Mouse (Mus musculus) myocyte (in vitro differentiated cells): Measurements from ENCODE around the gene Krt80. TPM values are rescaled to one million over a fixed set of nuclear protein-coding genes. Genes with fewer than 3 reads are reported as not detected.

Experiments
- H3K27me3 ChIP-seq: one replicate; pipeline ENCODE4 v1.6.1; 2011; ENCODE audit not compliant: control insufficient read depth, insufficient read depth, insufficient read length
- H3K36me3 ChIP-seq: one replicate; pipeline ENCODE4 v1.6.1; 2011; ENCODE audit not compliant: control insufficient read depth, insufficient read depth
- H3K4me2 ChIP-seq: one replicate; pipeline ENCODE4 v1.6.1; 2011; ENCODE audit warnings: low read depth, control low read depth
- H3K4me3 ChIP-seq: one replicate; pipeline ENCODE4 v1.5.1; 2011; ENCODE audit warnings: mild to moderate bottlenecking, control low read depth, moderate library complexity
- H3K79me2 ChIP-seq: one replicate; pipeline ENCODE4 v1.6.1; 2011; ENCODE audit not compliant: control insufficient read depth, insufficient read depth
- H3ac ChIP-seq: one replicate; pipeline ENCODE4 v1.6.1; 2011; ENCODE audit not compliant: control insufficient read depth, insufficient read length
- CEBPB ChIP-seq: IDR thresholded peaks from 2 replicates; pipeline ENCODE4 v1.6.1; 2011; ENCODE audit warnings: mild to moderate bottlenecking, moderate library complexity; ENCODE audit not compliant: poor library complexity, insufficient read depth, severe bottlenecking
- E2F4 ChIP-seq: IDR thresholded peaks from one replicate; pipeline ENCODE4 v1.6.1; 2011; ENCODE audit warnings: mild to moderate bottlenecking, control low read depth, moderate library complexity; ENCODE audit not compliant: insufficient read depth
- MAX ChIP-seq: IDR thresholded peaks from one replicate; pipeline ENCODE4 v1.6.1; 2011; ENCODE audit warnings: low read depth, mild to moderate bottlenecking, control low read depth
- MYOD1 ChIP-seq, 3 experiments: IDR thresholded peaks; one replicate each; pipeline ENCODE4 v1.6.1; 2011; ENCODE audit warnings: control low read depth in 2 of 3, low read depth in 2 of 3, mild to moderate bottlenecking in 2 of 3, moderate library complexity in 1 of 3; ENCODE audit not compliant: insufficient read length in 2 of 3, control insufficient read depth in 1 of 3
- MYOG ChIP-seq, 3 experiments: IDR thresholded peaks; one replicate each; pipeline ENCODE4 v1.6.1; 2011; ENCODE audit warnings: control low read depth in 2 of 3, low read depth in 2 of 3, mild to moderate bottlenecking in 2 of 3; ENCODE audit not compliant: insufficient read length in 2 of 3, control insufficient read depth in 1 of 3, insufficient read depth in 1 of 3
- POLR2A ChIP-seq: IDR thresholded peaks from one replicate; pipeline ENCODE4 v1.6.1; 2011; ENCODE audit warnings: low read depth, mild to moderate bottlenecking, control low read depth, moderate library complexity; ENCODE audit not compliant: insufficient read length
- POLR2AphosphoS2 ChIP-seq: IDR thresholded peaks from one replicate; pipeline ENCODE4 v1.6.1; 2011; ENCODE audit warnings: low read depth, control low read depth; ENCODE audit not compliant: insufficient read length
- REST ChIP-seq: IDR thresholded peaks from one replicate; pipeline ENCODE4 v1.6.1; 2011; ENCODE audit warnings: mild to moderate bottlenecking, control low read depth, moderate library complexity; ENCODE audit not compliant: insufficient read depth, insufficient read length
- SRF ChIP-seq: IDR thresholded peaks from one replicate; pipeline ENCODE4 v1.6.1; 2011; ENCODE audit warnings: low read depth; ENCODE audit not compliant: control insufficient read depth, insufficient read length
- TCF12 ChIP-seq: IDR thresholded peaks from one replicate; pipeline ENCODE4 v1.6.1; 2011; ENCODE audit warnings: mild to moderate bottlenecking, control low read depth; ENCODE audit not compliant: poor library complexity, insufficient read depth, severe bottlenecking
- TCF3 ChIP-seq: IDR thresholded peaks from one replicate; pipeline ENCODE4 v1.6.1; 2011; ENCODE audit warnings: low read depth, control low read depth; ENCODE audit not compliant: insufficient read length
- USF1 ChIP-seq: IDR thresholded peaks from one replicate; pipeline ENCODE4 v1.6.1; 2011; ENCODE audit warnings: low read depth, mild to moderate bottlenecking, control low read depth, moderate library complexity
- polyA plus RNA-seq: library from polyadenylated mRNA; unstranded; fragments of >200 nt; fragmentation: generic; extraction: Trizol; gene quantifications from one replicate; pipeline ENCODE4 v1.2.1, GENCODE M21; 2012; ENCODE audit warnings: missing spikeins

Gene Krt80
- polyA plus RNA-seq = 7.7 TPM

DNA sequence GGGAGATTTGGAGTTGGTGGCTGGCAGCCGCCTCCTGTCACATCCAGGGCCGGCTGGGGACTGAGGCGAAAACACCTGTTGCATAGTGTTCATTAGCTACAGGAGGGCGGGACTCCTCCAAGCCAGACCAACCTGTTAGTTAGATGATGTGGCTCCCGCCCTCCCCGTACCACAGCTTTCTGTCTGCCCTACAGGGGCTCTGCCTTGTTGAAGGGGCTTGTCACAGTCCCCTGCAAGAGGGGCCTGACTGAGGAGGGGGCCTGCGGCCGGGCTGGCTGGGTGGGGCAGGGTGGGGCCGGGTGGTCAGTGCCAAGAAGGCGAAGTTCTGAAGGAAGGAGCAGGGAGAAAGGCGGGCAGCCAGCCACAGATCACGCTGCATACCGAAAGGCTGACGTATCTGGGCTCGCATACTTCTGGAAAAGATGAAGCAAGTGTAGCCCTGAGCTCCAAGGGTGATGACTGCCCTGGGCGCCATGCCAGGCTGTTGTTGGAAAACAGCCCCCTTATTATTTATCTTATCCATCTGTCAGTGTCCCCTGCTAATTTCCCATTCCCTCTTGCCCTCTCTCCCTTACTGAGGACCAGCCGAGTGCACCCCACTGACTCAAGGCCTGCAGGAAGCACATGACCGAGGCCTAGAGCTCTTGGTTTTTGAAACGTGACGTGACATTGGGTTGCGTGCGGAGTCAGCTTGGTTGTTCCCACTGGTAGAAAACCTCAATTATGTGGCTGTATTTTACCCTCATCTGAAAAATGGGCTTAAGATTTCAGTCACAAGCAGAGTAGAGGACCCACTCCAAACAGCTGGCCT, at the start of gene Krt80:
TSS of gene Krt80 (minus strand) at position 62 of the 811 bp plus-strand sequence.
- Histone ChIP-seq H3K79me2 (no peaks in the 10 kb centered on the region), H3K4me3 (peak within 1 kb of the TSS; percentile 2), H3K27me3 (no peaks in the 10 kb centered on the region), H3K36me3 (no peaks in the 10 kb centered on the region), H3ac (no peak within 1 kb of the TSS), H3K4me2 (peak within 1 kb of the TSS; percentile 70)
- TF ChIP-seq MYOG (IDR thresholded peaks at IDR 0.05; ENCODE audit: control insufficient read depth in 1 of 3, insufficient read depth in 1 of 3, insufficient read length in 2 of 3, low read depth in 2 of 3) (peak in 1 of 3 experiments; percentile 53), MYOD1 (IDR thresholded peaks at IDR 0.05; ENCODE audit: control insufficient read depth in 1 of 3, insufficient read length in 2 of 3, low read depth in 2 of 3) (peak in 2 of 3 experiments; percentile 49 to 68), REST (no peak), POLR2AphosphoS2 (no peak), SRF (no peak), CEBPB (peak; percentile 88), TCF3 (no peak), E2F4 (no peak), USF1 (peak; percentile 70)

DNA sequence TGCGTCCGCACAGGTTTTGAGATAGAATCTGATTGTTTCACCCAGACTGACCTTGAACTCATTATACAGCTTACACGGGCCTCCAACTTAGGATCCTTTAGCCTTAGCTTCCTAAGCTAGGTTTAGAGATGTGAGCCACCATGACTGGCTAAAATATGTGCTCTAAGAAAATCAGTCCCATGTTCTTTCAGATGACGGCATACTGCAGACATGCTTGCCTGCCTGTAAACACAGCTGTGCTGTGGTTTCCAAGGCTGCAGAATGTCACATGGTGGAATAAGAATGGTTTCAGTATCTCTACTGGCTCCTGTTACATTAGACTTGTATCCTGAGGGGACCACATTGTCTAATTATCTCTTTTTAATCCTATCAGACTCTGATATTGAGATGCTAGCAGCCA, 49.0 kb upstream of the Krt80 start:
- Histone ChIP-seq H3K36me3 (no peaks in the 10 kb centered on the region), H3K79me2 (no peaks in the 10 kb centered on the region), H3K4me2 (no peak overlapping the region), H3K27me3 (peaks cover 43% of the 10 kb centered on the region), H3ac (no peak overlapping the region), H3K4me3 (no peak overlapping the region)
- no peak for TF ChIP-seq E2F4
- no peak for TF ChIP-seq TCF12
- no peak for TF ChIP-seq POLR2AphosphoS2
- no peak for TF ChIP-seq USF1
- TF ChIP-seq POLR2A = no peak
- no peak for TF ChIP-seq REST
- TF ChIP-seq TCF3 = no peak
- no peak for TF ChIP-seq SRF

DNA sequence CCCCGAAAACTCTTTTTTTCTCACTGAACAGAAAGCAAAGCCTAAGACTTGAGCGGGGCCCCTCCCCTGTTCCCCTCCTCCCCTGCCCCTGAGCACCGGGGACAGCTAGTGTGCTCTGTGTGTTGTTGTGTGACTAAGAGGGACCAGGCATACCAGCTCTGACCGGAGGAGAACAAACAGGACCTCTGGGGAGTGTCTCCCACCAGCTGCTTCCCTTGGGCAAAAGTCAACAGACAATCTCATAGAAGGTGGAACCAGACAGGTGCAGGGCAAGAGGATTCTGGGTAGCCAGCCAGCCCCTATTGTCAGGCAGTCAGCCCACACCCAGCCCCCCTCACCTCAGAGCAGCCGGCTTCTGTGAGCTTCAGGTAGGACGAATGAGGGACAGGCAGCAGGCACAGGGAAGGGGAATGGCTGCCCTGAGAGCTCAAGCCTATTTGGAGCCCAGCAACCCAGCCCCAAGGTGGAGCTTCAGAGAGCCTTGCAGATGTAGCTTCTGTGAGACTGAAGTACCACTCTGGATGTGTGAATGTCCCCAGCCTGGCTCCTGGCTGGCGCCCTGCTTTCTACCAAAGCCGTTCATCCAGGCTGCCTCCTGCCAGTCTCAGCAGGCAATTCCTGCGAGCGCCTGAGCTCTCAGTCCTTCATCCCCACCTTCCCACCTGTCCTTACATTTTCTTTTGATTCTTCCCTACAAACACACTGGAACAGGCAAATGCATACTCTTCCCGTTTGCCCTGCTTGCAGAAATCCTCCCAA, 45.0 kb upstream of the Krt80 start:
- Histone ChIP-seq H3K4me2 (no peak overlapping the region), H3ac (no peak overlapping the region), H3K27me3 (peaks cover 63% of the 10 kb centered on the region)

DNA sequence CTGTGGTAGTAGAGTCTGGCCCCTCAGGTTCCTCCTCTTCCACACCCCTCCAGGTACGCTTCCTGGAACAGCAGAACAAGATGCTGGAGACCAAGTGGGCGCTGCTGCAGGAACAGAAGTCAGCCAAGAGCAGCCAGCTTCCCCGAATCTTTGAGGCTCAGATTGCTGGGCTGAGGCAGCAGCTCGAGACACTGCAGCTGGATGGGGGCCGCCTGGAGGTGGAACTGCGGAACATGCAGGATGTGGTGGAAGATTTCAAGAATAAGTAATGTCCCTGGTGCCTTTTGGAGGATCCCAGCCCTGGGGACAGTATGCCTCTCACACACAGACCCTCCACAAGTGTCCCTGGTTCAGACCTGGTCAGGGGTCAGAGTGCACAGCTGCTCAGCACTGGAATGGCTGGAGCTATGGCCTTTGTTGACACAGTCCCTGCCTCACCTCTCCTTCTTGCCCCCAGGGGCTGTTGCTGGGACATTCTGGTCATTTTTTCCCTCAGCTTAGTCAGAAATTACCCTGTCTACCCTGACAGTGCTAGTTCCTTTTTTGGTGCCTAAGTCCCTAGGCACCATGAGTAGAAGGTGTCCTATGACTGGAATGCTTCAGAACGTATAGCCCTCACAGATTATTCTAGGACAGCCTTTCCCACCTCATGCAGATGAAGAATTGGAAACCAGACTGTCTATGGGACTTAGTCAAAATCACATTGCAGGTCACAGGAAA, 44.1 kb upstream of the Krt80 start:
- TF ChIP-seq MAX (no peak), POLR2A (no peak), POLR2AphosphoS2 (no peak), CEBPB (no peak), E2F4 (no peak), MYOG (IDR thresholded peaks at IDR 0.05; ENCODE audit: control insufficient read depth in 1 of 3, insufficient read depth in 1 of 3, insufficient read length in 2 of 3, low read depth in 2 of 3) (no peak), MYOD1 (IDR thresholded peaks at IDR 0.05; ENCODE audit: control insufficient read depth in 1 of 3, insufficient read length in 2 of 3, low read depth in 2 of 3) (no peak), REST (no peak), TCF12 (no peak)
- peaks cover 68% of the 10 kb centered on the region for H3K27me3 ChIP-seq
- no peak overlapping the region for H3K4me2 ChIP-seq
- H3ac ChIP-seq = no peak overlapping the region
- H3K36me3 ChIP-seq = no peaks in the 10 kb centered on the region
- H3K79me2 ChIP-seq = no peaks in the 10 kb centered on the region
- H3K4me3 ChIP-seq = no peak overlapping the region

More for the DNA sequence above, 45.0 kb upstream of the Krt80 start:
- TF ChIP-seq E2F4 (no peak), MYOD1 (IDR thresholded peaks at IDR 0.05; ENCODE audit: control insufficient read depth in 1 of 3, insufficient read length in 2 of 3, low read depth in 2 of 3) (no peak), TCF3 (no peak), POLR2AphosphoS2 (no peak), CEBPB (no peak), REST (no peak), MYOG (IDR thresholded peaks at IDR 0.05; ENCODE audit: control insufficient read depth in 1 of 3, insufficient read depth in 1 of 3, insufficient read length in 2 of 3, low read depth in 2 of 3) (no peak), USF1 (no peak), POLR2A (no peak), MAX (no peak), TCF12 (no peak), SRF (no peak)
- H3K4me3 ChIP-seq = no peak overlapping the region
- H3K79me2 ChIP-seq = no peaks in the 10 kb centered on the region
- no peaks in the 10 kb centered on the region for H3K36me3 ChIP-seq
